Mouse (Mus musculus): ENCODE data around the gene Mark2. TPM values are rescaled to one million over a fixed set of nuclear protein-coding genes. Genes with fewer than 3 reads are reported as not detected.
A peak's percentile ranks its signal among the peaks of the same experiment; 100 is the strongest.

The Mark2 gene
- polyA plus RNA-seq, 1 experiment from 2014 or later: 57.8 TPM

GRCm38 (mm10) chr19:7261964-7262363 is 79.7 kb downstream of the Mark2 start:
- WGBS: 87% methylated on average over 3 of the region's 3 CpGs
- ATAC-seq (ENCODE audit: insufficient read depth): no peak
- TF ChIP-seq CTCF (IDR thresholded peaks at IDR 0.05; ENCODE audit: low read depth): no peak

GRCm38 (mm10) chr19:7261476-7261875 is 80.2 kb downstream of the Mark2 start:
- no peak for TF ChIP-seq CTCF (IDR thresholded peaks at IDR 0.05; ENCODE audit: low read depth)
- H3K9me3 ChIP-seq (ENCODE audit: low read depth, low read length): peaks cover 6% of the 10 kb centered on the region; the same call in 1 of the 2 replicates
- no peaks in the 10 kb centered on the region for H3K36me3 ChIP-seq (ENCODE audit: insufficient read depth)
- peaks cover 13% of the 10 kb centered on the region for H3K4me1 ChIP-seq (ENCODE audit: insufficient read depth)
- no peak overlapping the region for H3K9ac ChIP-seq
- 81% methylated on average over 1 of the region's 1 CpGs for WGBS
- DNase-seq (no peak), ATAC-seq (ENCODE audit: insufficient read depth) (no peak)
- H3K4me3 ChIP-seq (ENCODE audit: low read depth, low read length): no peak overlapping the region
- no peak overlapping the region for H3K4me2 ChIP-seq
- no peak overlapping the region for H3K27ac ChIP-seq (ENCODE audit: low read depth)
- no peaks in the 10 kb centered on the region for H3K27me3 ChIP-seq (ENCODE audit: insufficient read depth, low read length)

More at GRCm38 (mm10) chr19:7261964-7262363, 79.7 kb downstream of the Mark2 start:
- Histone ChIP-seq H3K4me3 (ENCODE audit: low read depth, low read length) (no peak overlapping the region), H3K4me1 (ENCODE audit: insufficient read depth) (peaks cover 18% of the 10 kb centered on the region), H3K9me3 (ENCODE audit: low read depth, low read length) (peaks cover 6% of the 10 kb centered on the region; the same call in 1 of the 2 replicates), H3K27me3 (ENCODE audit: insufficient read depth, low read length) (no peaks in the 10 kb centered on the region), H3K36me3 (ENCODE audit: insufficient read depth) (no peaks in the 10 kb centered on the region), H3K9ac (no peak overlapping the region), H3K27ac (ENCODE audit: low read depth) (no peak overlapping the region), H3K4me2 (no peak overlapping the region)
- no peak for DNase-seq

GRCm38 (mm10) chr19:7257881-7258280 is 83.8 kb downstream of the Mark2 start:
- H3K4me3 ChIP-seq (ENCODE audit: low read depth, low read length): no peak overlapping the region
- H3K27me3 ChIP-seq (ENCODE audit: insufficient read depth, low read length): no peaks in the 10 kb centered on the region
- no peak for DNase-seq
- H3K4me1 ChIP-seq (ENCODE audit: insufficient read depth): no peaks in the 10 kb centered on the region
- no peak overlapping the region for H3K9ac ChIP-seq
- WGBS: 70% methylated on average over 5 of the region's 5 CpGs
- H3K9me3 ChIP-seq (ENCODE audit: low read depth, low read length): peaks cover 6% of the 10 kb centered on the region; the same call in 1 of the 2 replicates
- H3K27ac ChIP-seq (ENCODE audit: low read depth): no peak overlapping the region
- no peak overlapping the region for H3K4me2 ChIP-seq
- ATAC-seq (ENCODE audit: insufficient read depth): no peak
- H3K36me3 ChIP-seq (ENCODE audit: insufficient read depth): no peaks in the 10 kb centered on the region
- no peak for TF ChIP-seq CTCF (IDR thresholded peaks at IDR 0.05; ENCODE audit: low read depth)

GRCm38 (mm10) chr19:7246021-7246420 is 95.6 kb downstream of the Mark2 start:
- Histone ChIP-seq H3K27ac (ENCODE audit: low read depth) (no peak overlapping the region), H3K36me3 (ENCODE audit: insufficient read depth) (no peaks in the 10 kb centered on the region), H3K4me1 (ENCODE audit: insufficient read depth) (no peaks in the 10 kb centered on the region), H3K9me3 (ENCODE audit: low read depth, low read length) (no peaks in the 10 kb centered on the region), H3K4me2 (no peak overlapping the region), H3K4me3 (ENCODE audit: low read depth, low read length) (no peak overlapping the region), H3K9ac (no peak overlapping the region), H3K27me3 (ENCODE audit: insufficient read depth, low read length) (no peaks in the 10 kb centered on the region)
- ATAC-seq (ENCODE audit: insufficient read depth) (no peak), DNase-seq (no peak)
- 78% methylated on average over 3 of the region's 3 CpGs for WGBS
- TF ChIP-seq CTCF (IDR thresholded peaks at IDR 0.05; ENCODE audit: low read depth): no peak

GRCm38 (mm10) chr19:7240782-7241690 is 100.6 kb downstream of the Mark2 start, which contains the start of gene Naa40:
Naa40 (minus strand) TSS chr19:7241183.
- peaks cover 13% of the 10 kb centered on the region for H3K36me3 ChIP-seq (ENCODE audit: insufficient read depth)
- ATAC-seq (ENCODE audit: insufficient read depth) (peak; percentile 97), DNase-seq (peak; percentile 99)
- H3K27ac ChIP-seq (ENCODE audit: low read depth): peak within 1 kb of the TSS; percentile 84
- TF ChIP-seq CTCF (IDR thresholded peaks at IDR 0.05; ENCODE audit: low read depth): no peak
- H3K4me3 ChIP-seq (ENCODE audit: low read depth, low read length): peak within 1 kb of the TSS; percentile 82
- H3K9me3 ChIP-seq (ENCODE audit: low read depth, low read length): no peaks in the 10 kb centered on the region
- H3K27me3 ChIP-seq (ENCODE audit: insufficient read depth, low read length): no peaks in the 10 kb centered on the region
- peak within 1 kb of the TSS; percentile 73 for H3K9ac ChIP-seq
- H3K4me2 ChIP-seq: peak within 1 kb of the TSS; percentile 94
- peaks cover 5% of the 10 kb centered on the region for H3K4me1 ChIP-seq (ENCODE audit: insufficient read depth)
- under 1% methylated on average over 80 of the region's 80 CpGs for WGBS

- no peak for TF ChIP-seq CTCF (IDR thresholded peaks at IDR 0.05; ENCODE audit: low read depth)
- 2% methylated on average over 13 of the region's 13 CpGs for WGBS
Measured at GRCm38 (mm10) chr19:7240291-7240690, 101.4 kb downstream of the Mark2 start.

GRCm38 (mm10) chr19:7239574-7239973 is 102.1 kb downstream of the Mark2 start:
- DNase-seq: no peak
- Histone ChIP-seq H3K36me3 (ENCODE audit: insufficient read depth) (peaks cover 13% of the 10 kb centered on the region), H3K9ac (peak overlapping the region; percentile 73), H3K9me3 (ENCODE audit: low read depth, low read length) (no peaks in the 10 kb centered on the region), H3K4me3 (ENCODE audit: low read depth, low read length) (peak overlapping the region; percentile 82), H3K27ac (ENCODE audit: low read depth) (no peak overlapping the region), H3K4me2 (peak overlapping the region; percentile 94), H3K27me3 (ENCODE audit: insufficient read depth, low read length) (no peaks in the 10 kb centered on the region), H3K4me1 (ENCODE audit: insufficient read depth) (peaks cover 5% of the 10 kb centered on the region)
- WGBS: 85% methylated on average over 3 of the region's 3 CpGs
- TF ChIP-seq CTCF (IDR thresholded peaks at IDR 0.05; ENCODE audit: low read depth): no peak
- no peak for ATAC-seq (ENCODE audit: insufficient read depth)

More at GRCm38 (mm10) chr19:7240291-7240690, 101.4 kb downstream of the Mark2 start:
- Histone ChIP-seq H3K9me3 (ENCODE audit: low read depth, low read length) (no peaks in the 10 kb centered on the region), H3K36me3 (ENCODE audit: insufficient read depth) (peaks cover 13% of the 10 kb centered on the region), H3K4me2 (peak overlapping the region; percentile 94), H3K4me1 (ENCODE audit: insufficient read depth) (peaks cover 5% of the 10 kb centered on the region), H3K27me3 (ENCODE audit: insufficient read depth, low read length) (no peaks in the 10 kb centered on the region), H3K4me3 (ENCODE audit: low read depth, low read length) (peak overlapping the region; percentile 82), H3K27ac (ENCODE audit: low read depth) (peak overlapping the region; percentile 84), H3K9ac (peak overlapping the region; percentile 73)
- ATAC-seq (ENCODE audit: insufficient read depth) (no peak), DNase-seq (peak; percentile 16)
